Mouse (Mus musculus) limb, embryonic 14.5 days (tissue): ENCODE data around the gene Atp6v0d1. TPM values are rescaled to one million over a fixed set of nuclear protein-coding genes. Genes with fewer than 3 reads are reported as not detected.

ENCODE experiments used
- ATAC-seq: fragments of 200-750 bp; cut with Nextera tagmentation; 2 replicates; pipeline ENCODE4 v1.8.0; 2017; ENCODE audit warnings: low read depth, moderate number of reproducible peaks, moderate TSS enrichment; ENCODE audit not compliant: low FRiP score
- DNase-seq: peaks from one replicate; pipeline ENCODE4 v3.0.0-alpha.2; 2015; ENCODE audit warnings: low spot score
- H3K27ac ChIP-seq: fragments of 300-500 bp; sonication (generic); replicated peaks from 2 replicates; pipeline ENCODE4 v1.5.1; 2014; ENCODE audit warnings: low read depth, mild to moderate bottlenecking, low read length, moderate library complexity, mixed read lengths
- H3K27me3 ChIP-seq: fragments of 300-500 bp; sonication (generic); 2 replicates; pipeline ENCODE4 v1.6.1; 2014; ENCODE audit warnings: low read length, mixed read lengths; ENCODE audit not compliant: control insufficient read depth, insufficient read depth
- H3K36me3 ChIP-seq: fragments of 300-500 bp; sonication (generic); 2 replicates; pipeline ENCODE4 v1.6.1; 2014; ENCODE audit warnings: mild to moderate bottlenecking, low read length, moderate library complexity, mixed read lengths; ENCODE audit not compliant: control insufficient read depth, insufficient read depth
- H3K4me1 ChIP-seq: fragments of 300-500 bp; sonication (generic); 2 replicates; pipeline ENCODE4 v1.6.1; 2014; ENCODE audit warnings: antibody characterized with exemption, low read length, mixed read lengths; ENCODE audit not compliant: control insufficient read depth, insufficient read depth
- H3K4me2 ChIP-seq: fragments of 300-500 bp; sonication (generic); replicated peaks from 2 replicates; pipeline ENCODE4 v1.6.1; 2014; ENCODE audit warnings: low read depth, mild to moderate bottlenecking, low read length, moderate library complexity; ENCODE audit not compliant: severe bottlenecking
- H3K4me3 ChIP-seq: fragments of 300-500 bp; sonication (generic); replicated peaks from 2 replicates; pipeline ENCODE4 v1.5.1; 2014; ENCODE audit warnings: low read length
- H3K9ac ChIP-seq: fragments of 300-500 bp; sonication (generic); 2 replicates; pipeline ENCODE4 v1.6.1; 2014; ENCODE audit warnings: mild to moderate bottlenecking, low read depth, low read length, moderate library complexity; ENCODE audit not compliant: severe bottlenecking
- H3K9me3 ChIP-seq: fragments of 300-500 bp; sonication (generic); 2 replicates; pipeline ENCODE4 v1.6.1; 2016; ENCODE audit warnings: low read length; ENCODE audit not compliant: control insufficient read depth
- POLR2A ChIP-seq: fragments of 200-500 bp; IDR thresholded peaks from 2 replicates; pipeline ENCODE4 v1.8.0; 2012; ENCODE audit warnings: inconsistent platforms, mild to moderate bottlenecking, moderate library complexity, borderline replicate concordance; ENCODE audit not compliant: insufficient read depth, insufficient read length; ENCODE audit errors: extremely low read depth
- WGBS: fragments of 180-500 bp; shearing (Covaris S2); extraction: QIAGEN DNeasy Blood & Tissue Kit; methylation state at CpG from one replicate; pipeline ENCODE4 v1.1.7; 2014; 5-methylcytosine and 5-hydroxymethylcytosine counted together
- polyA plus RNA-seq, 2 experiments: library from polyadenylated mRNA; depleted of rRNA in 1 of 2; stranded (reverse) in 1 of 2; unstranded in 1 of 2; fragments of >200 nt; fragmentation: Nextera tagmentation in 1 of 2; extraction: Ambion mirVana in 1 of 2; gene quantifications; 2 replicates each; pipeline versions ENCODE4 v1.2.1 to v1.2.3; 2012 to 2014

The Atp6v0d1 gene
- polyA plus RNA-seq (2012; rRNA removed): 98.9 and 105 TPM in 2 replicates
- polyA plus RNA-seq (2014; fragmentation: Nextera tagmentation; extraction: Ambion mirVana): 91.2 and 93.2 TPM in 2 replicates

GRCm38 (mm10) chr8:105565952-105566702 is at the start of gene Atp6v0d1:
Gene Atp6v0d1 (minus strand): TSS chr8:105566047.
- Histone ChIP-seq H3K9me3 (no peaks in the 10 kb centered on the region), H3K4me2 (peak within 1 kb of the TSS; percentile 83), H3K36me3 (no peaks in the 10 kb centered on the region; the same call in 1 of the 2 replicates), H3K27ac (no peak within 1 kb of the TSS; the same call in 1 of the 2 replicates), H3K4me3 (peak within 1 kb of the TSS; percentile 94), H3K27me3 (no peaks in the 10 kb centered on the region), H3K9ac (peak within 1 kb of the TSS; percentile 83), H3K4me1 (peaks cover 9% of the 10 kb centered on the region)
- DNase-seq (peak; percentile 99), ATAC-seq (peak; percentile 99)
- 3% methylated on average over 52 of the region's 53 CpGs for WGBS
- peak; percentile 84; the same call in 1 of the 2 replicates for TF ChIP-seq POLR2A

GRCm38 (mm10) chr8:105613830-105614511 is 48.1 kb upstream of the Atp6v0d1 start:
- peak overlapping the region; percentile 56 for H3K9ac ChIP-seq
- peak overlapping the region; percentile 95 for H3K4me2 ChIP-seq
- WGBS: under 1% methylated on average over 46 of the region's 50 CpGs
- H3K27me3 ChIP-seq: no peaks in the 10 kb centered on the region
- DNase-seq (peak; percentile 57), ATAC-seq (peak; percentile 46; the same call in 1 of the 2 replicates)
- no peak for TF ChIP-seq POLR2A
- H3K4me3 ChIP-seq: peak overlapping the region; percentile 48
- no peaks in the 10 kb centered on the region for H3K9me3 ChIP-seq
- peaks cover 45% of the 10 kb centered on the region for H3K36me3 ChIP-seq
- no peak overlapping the region for H3K27ac ChIP-seq
- peaks cover 9% of the 10 kb centered on the region for H3K4me1 ChIP-seq

- H3K4me3 ChIP-seq: peak overlapping the region; percentile 48
- ATAC-seq (no peak), DNase-seq (no peak)
- H3K27me3 ChIP-seq: no peaks in the 10 kb centered on the region
- H3K27ac ChIP-seq: no peak overlapping the region
- 3% methylated on average over 20 of the region's 20 CpGs for WGBS
- H3K4me1 ChIP-seq: peaks cover 9% of the 10 kb centered on the region
- H3K36me3 ChIP-seq: peaks cover 36% of the 10 kb centered on the region
- no peak for TF ChIP-seq POLR2A
- H3K4me2 ChIP-seq: peak overlapping the region; percentile 95
- H3K9ac ChIP-seq: peak overlapping the region; percentile 29; the same call in 1 of the 2 replicates
- H3K9me3 ChIP-seq: no peaks in the 10 kb centered on the region
Measured at GRCm38 (mm10) chr8:105613037-105613436, 47.2 kb upstream of the Atp6v0d1 start.

GRCm38 (mm10) chr8:105611836-105612235 is 46.0 kb upstream of the Atp6v0d1 start:
- Histone ChIP-seq H3K27ac (no peak overlapping the region), H3K4me2 (no peak overlapping the region), H3K27me3 (no peaks in the 10 kb centered on the region), H3K9me3 (no peaks in the 10 kb centered on the region), H3K9ac (no peak overlapping the region), H3K4me3 (no peak overlapping the region), H3K36me3 (peaks cover 24% of the 10 kb centered on the region), H3K4me1 (peaks cover 19% of the 10 kb centered on the region)
- ATAC-seq (no peak), DNase-seq (no peak)
- no peak for TF ChIP-seq POLR2A
- WGBS: 85% methylated on average over 9 of the region's 9 CpGs

GRCm38 (mm10) chr8:105609771-105610170 is 43.9 kb upstream of the Atp6v0d1 start:
- 77% methylated on average over 4 of the region's 4 CpGs for WGBS
- H3K4me3 ChIP-seq: no peak overlapping the region
- TF ChIP-seq POLR2A: no peak
- H3K27ac ChIP-seq: no peak overlapping the region
- DNase-seq: no peak
- H3K27me3 ChIP-seq: no peaks in the 10 kb centered on the region
- no peak overlapping the region for H3K9ac ChIP-seq
- peaks cover 3% of the 10 kb centered on the region for H3K36me3 ChIP-seq
- H3K4me1 ChIP-seq: peaks cover 25% of the 10 kb centered on the region
- H3K4me2 ChIP-seq: no peak overlapping the region
- H3K9me3 ChIP-seq: no peaks in the 10 kb centered on the region
- no peak for ATAC-seq
